Mouse (Mus musculus) hindbrain, postnatal 0 days (tissue): ENCODE measurements around the gene Hvcn1. TPM values are rescaled to one million over a fixed set of nuclear protein-coding genes. Genes with fewer than 3 reads are reported as not detected.

ENCODE experiments used
- ATAC-seq: fragments of 200-750 bp; cut with Nextera tagmentation; 2 replicates; pipeline ENCODE4 v1.8.0; 2017; ENCODE audit warnings: mild to moderate bottlenecking, moderate TSS enrichment, moderate library complexity
- DNase-seq: peaks from one replicate; pipeline ENCODE4 v3.0.0-alpha.2; 2015; ENCODE audit warnings: low spot score
- H3K27ac ChIP-seq: fragments of 300-500 bp; sonication (generic); 2 replicates; pipeline ENCODE4 v1.5.1; 2014; ENCODE audit warnings: mild to moderate bottlenecking
- H3K27me3 ChIP-seq: fragments of 300-500 bp; sonication (generic); 2 replicates; pipeline ENCODE4 v1.6.1; 2014; ENCODE audit warnings: low read length, mixed read lengths; ENCODE audit not compliant: insufficient read depth
- H3K36me3 ChIP-seq: fragments of 300-500 bp; sonication (generic); 2 replicates; pipeline ENCODE4 v1.6.1; 2014; ENCODE audit warnings: low read length, mixed read lengths; ENCODE audit not compliant: insufficient read depth
- H3K4me1 ChIP-seq: fragments of 300-500 bp; sonication (generic); 2 replicates; pipeline ENCODE4 v1.6.1; 2014; ENCODE audit warnings: antibody characterized with exemption, low read length, mixed read lengths; ENCODE audit not compliant: insufficient read depth
- H3K4me2 ChIP-seq: fragments of 300-500 bp; sonication (generic); 2 replicates; pipeline ENCODE4 v1.6.1; 2014; ENCODE audit warnings: low read depth, mild to moderate bottlenecking, low read length, moderate library complexity, mixed read lengths
- H3K4me3 ChIP-seq: fragments of 300-500 bp; sonication (generic); 2 replicates; pipeline ENCODE4 v1.5.1; 2014; ENCODE audit warnings: low read length
- H3K9ac ChIP-seq: fragments of 300-500 bp; sonication (generic); replicated peaks from 2 replicates; pipeline ENCODE4 v1.6.1; 2014; ENCODE audit warnings: mild to moderate bottlenecking, low read length, moderate library complexity, mixed read lengths
- H3K9me3 ChIP-seq: fragments of 300-500 bp; sonication (generic); 2 replicates; pipeline ENCODE4 v1.6.1; 2016; ENCODE audit warnings: low read length, mixed read lengths
- CTCF ChIP-seq: IDR thresholded peaks from 2 replicates; pipeline ENCODE4 v1.5.1; 2016; ENCODE audit warnings: antibody characterized with exemption, control low read depth, low read depth
- WGBS: fragments of 180-500 bp; shearing (Covaris S2); extraction: QIAGEN DNeasy Blood & Tissue Kit; methylation state at CpG from one replicate; pipeline ENCODE4 v1.1.7; 2014; 5-methylcytosine and 5-hydroxymethylcytosine counted together
- polyA plus RNA-seq: library from polyadenylated mRNA; unstranded; fragments of >200 nt; fragmentation: Nextera tagmentation; extraction: Ambion mirVana; gene quantifications from 2 replicates; pipeline ENCODE4 v1.2.1, GENCODE M21; 2015
- total RNA-seq: library from RNA; depleted of rRNA; stranded (reverse); fragments of >200 nt; gene quantifications from 2 replicates; pipeline ENCODE4 v1.2.3, GENCODE M21; 2014

The Hvcn1 gene
- total and polyA plus RNA-seq, 2 experiments from 2014 or later, result 0.94 to 1.7 TPM

- Histone ChIP-seq H3K9ac (no peak overlapping the region), H3K4me2 (no peak overlapping the region), H3K27me3 (no peaks in the 10 kb centered on the region), H3K27ac (no peak overlapping the region), H3K9me3 (no peaks in the 10 kb centered on the region), H3K36me3 (peaks cover 5% of the 10 kb centered on the region; the same call in 1 of the 2 replicates), H3K4me1 (no peaks in the 10 kb centered on the region), H3K4me3 (no peak overlapping the region)
- ATAC-seq, result no peak
- no peak for TF ChIP-seq CTCF
- WGBS, result 60% methylated on average over 1 of the region's 1 CpGs
- no peak for DNase-seq
Observed at GRCm38 (mm10) chr5:122240989-122241388, 34.4 kb downstream of the Hvcn1 start.

DNA sequence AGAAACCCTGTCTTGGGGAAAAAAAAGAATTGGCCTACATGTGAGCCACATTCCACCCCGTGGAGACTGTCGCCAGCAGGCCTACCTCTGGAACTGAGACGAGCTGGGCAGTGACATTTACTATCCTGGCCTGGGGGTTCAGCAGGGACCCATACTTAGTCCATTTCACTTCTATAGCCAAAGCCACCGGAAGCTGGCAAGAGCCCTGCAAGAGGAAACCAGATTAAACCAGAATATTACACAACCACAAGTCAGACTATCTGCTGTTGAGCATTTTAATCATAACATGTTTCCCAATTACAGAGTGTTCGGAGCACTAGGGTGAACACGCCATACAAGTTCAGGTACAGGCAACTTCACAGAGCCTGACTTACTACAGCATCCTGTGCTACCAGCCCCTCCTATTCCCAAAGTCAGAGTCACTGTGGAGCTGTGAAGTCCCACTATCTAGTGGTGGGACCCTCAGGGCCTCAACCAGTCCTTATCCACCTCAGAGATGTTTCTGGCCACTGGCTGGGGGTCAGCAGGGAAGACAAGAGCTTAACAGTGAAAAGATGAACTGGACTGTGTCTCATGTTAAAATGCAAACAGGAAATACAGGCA is 36.0 kb downstream of the Hvcn1 start:
- WGBS, result 91% methylated on average over 6 of the region's 6 CpGs
- no peaks in the 10 kb centered on the region for H3K27me3 ChIP-seq
- ATAC-seq (no peak), DNase-seq (no peak)
- no peak overlapping the region for H3K27ac ChIP-seq
- no peak overlapping the region for H3K9ac ChIP-seq
- H3K4me1 ChIP-seq, result no peaks in the 10 kb centered on the region
- peaks cover 5% of the 10 kb centered on the region; the same call in 1 of the 2 replicates for H3K36me3 ChIP-seq
- no peak overlapping the region for H3K4me3 ChIP-seq
- no peak overlapping the region for H3K4me2 ChIP-seq
- H3K9me3 ChIP-seq, result no peaks in the 10 kb centered on the region
- no peak for TF ChIP-seq CTCF

- no peak for TF ChIP-seq CTCF
- no peak for DNase-seq
- Histone ChIP-seq H3K27me3 (no peaks in the 10 kb centered on the region), H3K4me1 (no peaks in the 10 kb centered on the region), H3K4me3 (no peak overlapping the region), H3K36me3 (peaks cover 13% of the 10 kb centered on the region), H3K9me3 (no peaks in the 10 kb centered on the region), H3K4me2 (no peak overlapping the region), H3K27ac (no peak overlapping the region), H3K9ac (no peak overlapping the region)
- 60% methylated on average over 17 of the region's 17 CpGs for WGBS
- ATAC-seq, result no peak
Observed at GRCm38 (mm10) chr5:122243781-122244523, 37.3 kb downstream of the Hvcn1 start.

- Histone ChIP-seq H3K36me3 (peaks cover 13% of the 10 kb centered on the region), H3K27ac (no peak overlapping the region), H3K27me3 (no peaks in the 10 kb centered on the region), H3K9me3 (no peaks in the 10 kb centered on the region), H3K9ac (no peak overlapping the region), H3K4me3 (no peak overlapping the region), H3K4me1 (no peaks in the 10 kb centered on the region), H3K4me2 (no peak overlapping the region)
- no peak for TF ChIP-seq CTCF
- 64% methylated on average over 3 of the region's 3 CpGs for WGBS
- DNase-seq (no peak), ATAC-seq (no peak)
Observed at GRCm38 (mm10) chr5:122245186-122245585, 38.6 kb downstream of the Hvcn1 start.

GRCm38 (mm10) chr5:122246547-122247167 is 40.1 kb downstream of the Hvcn1 start:
- no peak for TF ChIP-seq CTCF
- Histone ChIP-seq H3K4me3 (no peak overlapping the region), H3K27me3 (no peaks in the 10 kb centered on the region), H3K27ac (no peak overlapping the region), H3K4me2 (no peak overlapping the region), H3K36me3 (peaks cover 14% of the 10 kb centered on the region), H3K9me3 (no peaks in the 10 kb centered on the region), H3K4me1 (no peaks in the 10 kb centered on the region), H3K9ac (no peak overlapping the region)
- 82% methylated on average over 10 of the region's 10 CpGs for WGBS
- ATAC-seq (no peak), DNase-seq (no peak)

- no peak overlapping the region for H3K9ac ChIP-seq
- H3K36me3 ChIP-seq, result peaks cover 14% of the 10 kb centered on the region
- 91% methylated on average over 11 of the region's 11 CpGs for WGBS
- DNase-seq, result no peak
- H3K27ac ChIP-seq, result no peak overlapping the region
- no peaks in the 10 kb centered on the region for H3K4me1 ChIP-seq
- H3K4me3 ChIP-seq, result no peak overlapping the region
- no peaks in the 10 kb centered on the region for H3K9me3 ChIP-seq
- no peak for TF ChIP-seq CTCF
- H3K27me3 ChIP-seq, result no peaks in the 10 kb centered on the region
- no peak overlapping the region for H3K4me2 ChIP-seq
- ATAC-seq, result no peak
Observed at GRCm38 (mm10) chr5:122247529-122247928, 40.9 kb downstream of the Hvcn1 start.
